Mouse (Mus musculus) monocyte, adult 59 days (primary cell): Measurements from ENCODE around the gene Klra6. TPM values are rescaled to one million over a fixed set of nuclear protein-coding genes. Genes with fewer than 3 reads are reported as not detected.

ENCODE experiments used
- total RNA-seq, 2 experiments: library from RNA; stranded (reverse); gene quantifications; one replicate each; pipeline ENCODE4 v1.2.4; 2023

Klra6 gene
- not detected for total RNA-seq

GRCm38 (mm10) chr6:130026854-130027253 is at the start of gene Klra6:
Klra6 (minus strand) TSS chr6:130026954.

GRCm38 (mm10) chr6:130067171-130067570 is 40.4 kb upstream of the Klra6 start, which contains the start of gene Klra4:
Klra4 (minus strand) TSS chr6:130067271.

Other genes with a start within 250 kb of the Klra6 start
- gene Gm156, start 242.7 kb downstream of the Klra6 start, total RNA-seq: not detected
- gene Gm17631, start 164.3 kb downstream of the Klra6 start, total RNA-seq: not detected
- gene Klra17, start 150.3 kb downstream of the Klra6 start, total RNA-seq: 1 to 10 TPM; 3.4 to 3.6 TPM
- not detected for gene Klra5, start 109.3 kb downstream of the Klra6 start, total RNA-seq
- gene Klra4, start 40.3 kb upstream of the Klra6 start, total RNA-seq: under 1 TPM in 1 of 2 experiments, not detected in 1; 0.39 TPM
- gene Klra8, start 102.9 kb upstream of the Klra6 start, total RNA-seq: 1 to 10 TPM; 3.4 to 4.3 TPM
- gene Klra9, start 166.2 kb upstream of the Klra6 start, total RNA-seq: 1 to 10 TPM in 1 of 2 experiments, under 1 TPM in 1; 0.97 to 2.6 TPM
- not detected for gene Klra7, start 206.4 kb upstream of the Klra6 start, total RNA-seq